Mouse (Mus musculus): ENCODE results near the gene Sgpp1. TPM values are rescaled to one million over a fixed set of nuclear protein-coding genes. Genes with fewer than 3 reads are reported as not detected.

Sgpp1 gene
- polyA plus RNA-seq, 1 experiment: 26.0 TPM

DNA sequence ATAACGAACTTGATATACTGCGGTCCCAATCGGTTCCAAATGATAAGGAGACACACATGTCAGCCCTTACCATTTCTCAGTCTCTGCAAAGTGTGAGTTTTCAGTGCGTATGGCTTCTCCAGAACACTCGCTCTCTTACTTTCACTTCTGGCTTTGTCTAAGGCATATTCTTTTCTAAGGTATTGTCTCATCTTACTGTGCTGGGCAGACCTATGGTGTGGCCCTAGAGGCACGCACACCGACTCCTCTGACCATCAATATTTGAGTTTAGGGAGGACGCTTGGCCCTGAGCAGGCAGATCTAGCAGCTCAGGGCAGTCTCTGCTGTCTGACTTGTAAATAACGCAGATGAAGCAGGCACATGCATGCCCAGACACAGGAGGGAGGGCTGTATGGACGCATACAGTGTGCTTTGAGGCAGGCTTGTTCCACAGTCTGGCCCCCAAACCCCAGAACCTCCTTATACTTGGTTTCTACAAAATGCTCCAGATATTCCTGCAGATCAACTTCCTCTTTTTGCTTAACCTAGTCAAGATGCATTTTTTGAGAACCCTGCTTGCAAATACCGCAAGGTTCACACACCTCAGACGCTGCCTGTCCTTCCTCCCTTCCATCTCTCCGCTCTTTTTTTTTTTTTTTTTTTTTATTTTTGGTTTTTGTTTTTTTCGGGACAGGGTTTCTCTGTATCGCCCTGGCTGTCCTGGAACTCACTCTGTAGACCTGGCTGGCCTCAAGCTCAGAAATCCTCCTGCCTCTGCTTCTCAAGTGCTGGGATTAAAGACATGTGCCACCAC, 8.0 kb downstream of the Sgpp1 start:
- H3K27me3 ChIP-seq (ENCODE audit: control insufficient read depth, insufficient read depth, low read length): no peaks in the 10 kb centered on the region
- 28% methylated on average over 15 of the region's 15 CpGs for WGBS
- peaks cover 6% of the 10 kb centered on the region for H3K4me1 ChIP-seq (ENCODE audit: control insufficient read depth, insufficient read depth, insufficient read length)
- peak overlapping the region; percentile 52; the same call in 1 of the 2 replicates for H3K4me3 ChIP-seq (ENCODE audit: extremely low read depth, insufficient read depth, insufficient read length)
- TF ChIP-seq POLR2A (IDR thresholded peaks at IDR 0.05; ENCODE audit: low read depth, low read length) (no peak), CTCF (IDR thresholded peaks at IDR 0.05; ENCODE audit: extremely low read depth, insufficient read depth, insufficient read length, insufficient replicate concordance) (no peak)
- peak in 1 of 2 experiments; percentile 6 for DNase-seq (ENCODE audit: low read depth in 1 of 2, low spot score in 2 of 2)
- no peaks in the 10 kb centered on the region for H3K36me3 ChIP-seq (ENCODE audit: control insufficient read depth, insufficient read depth, low read length)
- H3K27ac ChIP-seq (ENCODE audit: insufficient read depth, low read length): peak overlapping the region; percentile 88

DNA sequence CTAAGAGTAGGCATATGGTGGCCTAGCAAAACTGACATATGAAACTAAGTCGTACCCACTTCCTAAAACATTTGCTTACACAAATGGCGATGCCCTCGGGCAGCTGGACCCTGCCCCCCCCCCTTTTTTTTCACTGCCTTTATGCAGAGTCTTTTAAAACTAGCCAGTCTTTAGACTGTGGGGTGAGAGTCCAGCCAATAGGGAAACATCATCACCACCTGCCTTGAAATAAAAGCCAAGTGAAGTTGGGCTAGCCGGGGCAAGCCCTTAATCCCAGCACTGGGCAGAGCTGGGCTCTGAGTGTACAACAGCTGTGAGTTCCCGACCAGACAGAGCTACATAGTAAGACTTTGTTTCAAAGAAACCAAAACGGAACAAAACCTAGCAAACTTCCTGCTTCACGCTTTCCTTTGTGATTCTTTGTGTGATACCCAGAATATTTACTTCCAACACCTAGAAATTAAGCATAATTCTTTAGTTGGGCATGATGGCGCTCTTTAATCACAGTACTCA, 9.1 kb downstream of the Sgpp1 start:
- WGBS: 15% methylated on average over 8 of the region's 8 CpGs
- peak overlapping the region; percentile 29; the same call in 1 of the 2 replicates for H3K4me3 ChIP-seq (ENCODE audit: extremely low read depth, insufficient read depth, insufficient read length)
- H3K27me3 ChIP-seq (ENCODE audit: control insufficient read depth, insufficient read depth, low read length): no peaks in the 10 kb centered on the region
- H3K4me1 ChIP-seq (ENCODE audit: control insufficient read depth, insufficient read depth, insufficient read length): peaks cover 6% of the 10 kb centered on the region
- peak overlapping the region; percentile 95 for H3K27ac ChIP-seq (ENCODE audit: insufficient read depth, low read length)
- peak in 1 of 2 experiments; percentile 12 for DNase-seq (ENCODE audit: low read depth in 1 of 2, low spot score in 2 of 2)
- peaks cover 5% of the 10 kb centered on the region for H3K36me3 ChIP-seq (ENCODE audit: control insufficient read depth, insufficient read depth, low read length)
- TF ChIP-seq CTCF (IDR thresholded peaks at IDR 0.05; ENCODE audit: extremely low read depth, insufficient read depth, insufficient read length, insufficient replicate concordance): no peak
- TF ChIP-seq POLR2A (IDR thresholded peaks at IDR 0.05; ENCODE audit: low read depth, low read length): no peak

DNA sequence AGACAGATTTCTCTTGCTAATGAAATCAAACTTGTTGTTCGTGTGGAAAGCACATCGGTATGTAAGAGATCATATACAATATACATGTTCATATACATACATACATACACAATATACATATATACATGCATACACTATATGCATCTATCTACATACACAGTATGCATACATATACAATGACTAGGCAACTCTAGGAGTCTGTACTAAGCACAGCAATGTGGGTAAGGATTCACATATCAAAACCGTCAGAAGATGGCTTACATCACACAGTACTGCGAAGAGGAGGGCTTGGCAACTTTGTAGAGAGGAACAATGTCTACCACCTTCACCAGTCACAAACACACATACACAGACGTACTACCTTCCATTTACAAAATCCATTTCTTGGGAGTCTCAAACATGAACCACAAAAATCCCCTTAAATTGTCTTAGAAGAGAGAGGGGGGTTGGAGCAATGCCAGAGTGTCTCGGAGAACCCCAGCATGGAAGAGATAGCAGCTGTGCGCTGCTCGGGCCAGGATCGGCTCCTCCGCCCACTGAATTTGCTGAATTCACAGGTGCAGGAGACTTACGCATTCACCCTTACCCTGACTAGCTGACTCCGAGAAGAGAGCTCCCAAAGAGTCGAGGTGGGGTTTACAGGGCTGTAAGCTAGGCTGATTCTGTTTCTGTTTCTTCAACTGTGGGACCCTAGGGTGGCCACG, 10.8 kb downstream of the Sgpp1 start:
- Histone ChIP-seq H3K36me3 (ENCODE audit: control insufficient read depth, insufficient read depth, low read length) (peaks cover 12% of the 10 kb centered on the region), H3K27ac (ENCODE audit: insufficient read depth, low read length) (no peak overlapping the region), H3K4me1 (ENCODE audit: control insufficient read depth, insufficient read depth, insufficient read length) (peaks cover 6% of the 10 kb centered on the region), H3K4me3 (ENCODE audit: extremely low read depth, insufficient read depth, insufficient read length) (no peak overlapping the region), H3K27me3 (ENCODE audit: control insufficient read depth, insufficient read depth, low read length) (no peaks in the 10 kb centered on the region)
- WGBS: 81% methylated on average over 14 of the region's 14 CpGs
- TF ChIP-seq CTCF (IDR thresholded peaks at IDR 0.05; ENCODE audit: extremely low read depth, insufficient read depth, insufficient read length, insufficient replicate concordance) (no peak), POLR2A (IDR thresholded peaks at IDR 0.05; ENCODE audit: low read depth, low read length) (no peak)
- no peak for DNase-seq (ENCODE audit: low read depth in 1 of 2, low spot score in 2 of 2)

DNA sequence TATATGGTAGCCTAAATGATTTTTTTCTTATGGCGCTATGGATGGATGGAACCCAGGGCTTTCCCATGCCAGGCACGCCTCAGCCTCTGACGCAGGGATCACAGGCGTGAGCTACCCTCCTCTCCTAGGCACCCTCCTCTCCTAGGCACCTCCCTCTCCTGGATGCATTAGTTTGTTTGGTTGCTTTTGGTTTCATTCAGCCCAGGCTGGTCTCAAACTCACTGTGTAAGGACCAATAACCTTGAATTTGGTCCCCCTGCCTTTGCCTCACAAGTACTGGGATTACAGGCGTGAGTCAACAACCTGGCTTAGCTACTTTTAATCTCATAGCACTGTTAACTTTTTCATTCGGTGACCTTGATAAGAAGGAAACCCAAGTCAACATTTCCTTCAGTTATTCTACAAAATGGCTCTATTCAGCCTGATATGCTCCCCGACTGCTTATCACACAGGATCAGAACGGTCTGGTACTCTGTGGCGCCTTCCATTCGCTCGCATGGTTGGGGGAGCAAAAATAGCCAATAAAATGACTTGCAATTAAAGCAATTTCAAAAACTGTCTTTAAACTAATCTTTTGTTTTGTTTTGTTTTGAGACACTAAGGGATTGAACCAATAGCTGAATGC, 11.6 kb downstream of the Sgpp1 start:
- Histone ChIP-seq H3K27me3 (ENCODE audit: control insufficient read depth, insufficient read depth, low read length) (no peaks in the 10 kb centered on the region), H3K4me3 (ENCODE audit: extremely low read depth, insufficient read depth, insufficient read length) (no peak overlapping the region), H3K36me3 (ENCODE audit: control insufficient read depth, insufficient read depth, low read length) (peaks cover 14% of the 10 kb centered on the region), H3K27ac (ENCODE audit: insufficient read depth, low read length) (peak overlapping the region; percentile 16; the same call in 1 of the 2 replicates), H3K4me1 (ENCODE audit: control insufficient read depth, insufficient read depth, insufficient read length) (peaks cover 6% of the 10 kb centered on the region)
- TF ChIP-seq CTCF (IDR thresholded peaks at IDR 0.05; ENCODE audit: extremely low read depth, insufficient read depth, insufficient read length, insufficient replicate concordance) (no peak), POLR2A (IDR thresholded peaks at IDR 0.05; ENCODE audit: low read depth, low read length) (no peak)
- 80% methylated on average over 11 of the region's 11 CpGs for WGBS
- DNase-seq (ENCODE audit: low read depth in 1 of 2, low spot score in 2 of 2): no peak

DNA sequence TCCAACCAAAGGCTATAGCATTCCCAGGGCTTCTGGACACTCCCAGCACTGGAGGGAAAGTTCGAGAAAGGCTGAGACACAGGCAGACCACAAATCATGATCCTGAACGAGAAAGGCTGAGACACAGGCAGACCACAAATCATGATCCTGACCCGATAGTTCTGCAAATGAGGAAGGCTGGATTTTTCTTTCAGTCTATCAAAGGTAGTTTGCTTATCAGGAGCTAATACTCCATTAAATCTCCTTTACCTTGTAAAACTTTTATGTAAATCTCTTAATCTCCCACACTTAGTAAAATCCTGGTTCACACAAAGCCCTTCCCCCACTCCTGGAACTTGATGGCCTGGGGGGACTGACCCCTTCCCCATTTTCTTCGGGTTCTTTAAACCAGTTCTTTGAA, 13.6 kb downstream of the Sgpp1 start:
- DNase-seq (ENCODE audit: low read depth in 1 of 2, low spot score in 2 of 2): no peak
- 46% methylated on average over 4 of the region's 4 CpGs for WGBS
- H3K4me1 ChIP-seq (ENCODE audit: control insufficient read depth, insufficient read depth, insufficient read length): peaks cover 6% of the 10 kb centered on the region
- peaks cover 14% of the 10 kb centered on the region for H3K36me3 ChIP-seq (ENCODE audit: control insufficient read depth, insufficient read depth, low read length)
- H3K4me3 ChIP-seq (ENCODE audit: extremely low read depth, insufficient read depth, insufficient read length): no peak overlapping the region
- no peak for TF ChIP-seq CTCF (IDR thresholded peaks at IDR 0.05; ENCODE audit: extremely low read depth, insufficient read depth, insufficient read length, insufficient replicate concordance)
- TF ChIP-seq POLR2A (IDR thresholded peaks at IDR 0.05; ENCODE audit: low read depth, low read length): no peak
- H3K27ac ChIP-seq (ENCODE audit: insufficient read depth, low read length): no peak overlapping the region
- H3K27me3 ChIP-seq (ENCODE audit: control insufficient read depth, insufficient read depth, low read length): no peaks in the 10 kb centered on the region

- WGBS: 93% methylated on average over 9 of the region's 9 CpGs
- no peaks in the 10 kb centered on the region for H3K27me3 ChIP-seq (ENCODE audit: control insufficient read depth, insufficient read depth, low read length)
These were observed 14.5 kb downstream of the Sgpp1 start for GRCm38 (mm10) chr12:75721006-75721405.

More at GRCm38 (mm10) chr12:75721006-75721405, 14.5 kb downstream of the Sgpp1 start:
- TF ChIP-seq CTCF (IDR thresholded peaks at IDR 0.05; ENCODE audit: extremely low read depth, insufficient read depth, insufficient read length, insufficient replicate concordance): no peak
- TF ChIP-seq POLR2A (IDR thresholded peaks at IDR 0.05; ENCODE audit: low read depth, low read length): no peak
- Histone ChIP-seq H3K27ac (ENCODE audit: insufficient read depth, low read length) (no peak overlapping the region), H3K36me3 (ENCODE audit: control insufficient read depth, insufficient read depth, low read length) (peaks cover 16% of the 10 kb centered on the region), H3K4me1 (ENCODE audit: control insufficient read depth, insufficient read depth, insufficient read length) (peaks cover 5% of the 10 kb centered on the region), H3K4me3 (ENCODE audit: extremely low read depth, insufficient read depth, insufficient read length) (no peak overlapping the region)
- DNase-seq (ENCODE audit: low read depth in 1 of 2, low spot score in 2 of 2): no peak

Measured in spleen, adult 2 months (tissue).